Mouse (Mus musculus) kidney, embryonic 14.5 days (tissue): ENCODE results near the gene Hs3st1. TPM values are rescaled to one million over a fixed set of nuclear protein-coding genes. Genes with fewer than 3 reads are reported as not detected.
A peak's percentile ranks its signal among the peaks of the same experiment; 100 is the strongest.

ENCODE experiments used
- ATAC-seq: fragments of 200-750 bp; cut with Nextera tagmentation; 2 replicates; pipeline ENCODE4 v1.8.0; 2017; ENCODE audit warnings: moderate number of reproducible peaks, mild to moderate bottlenecking, moderate TSS enrichment, moderate library complexity; ENCODE audit not compliant: low FRiP score, low TSS enrichment
- H3K27ac ChIP-seq: fragments of 300-500 bp; sonication (generic); 2 replicates; pipeline ENCODE4 v1.5.1; 2014; ENCODE audit warnings: low read depth, mild to moderate bottlenecking, low read length, moderate library complexity, mixed read lengths
- H3K27me3 ChIP-seq: fragments of 300-500 bp; sonication (generic); 2 replicates; pipeline ENCODE4 v1.6.1; 2014; ENCODE audit warnings: mild to moderate bottlenecking, low read length; ENCODE audit not compliant: control insufficient read depth, insufficient read depth
- H3K36me3 ChIP-seq: fragments of 300-500 bp; sonication (generic); 2 replicates; pipeline ENCODE4 v1.6.1; 2014; ENCODE audit warnings: low read length, mixed read lengths; ENCODE audit not compliant: control insufficient read depth, insufficient read depth
- H3K4me1 ChIP-seq: fragments of 300-500 bp; sonication (generic); 2 replicates; pipeline ENCODE4 v1.6.1; 2014; ENCODE audit warnings: low read length, mixed read lengths; ENCODE audit not compliant: control insufficient read depth, insufficient read depth
- H3K4me2 ChIP-seq: fragments of 300-500 bp; sonication (generic); replicated peaks from 2 replicates; pipeline ENCODE4 v1.6.1; 2014; ENCODE audit warnings: low read depth, mild to moderate bottlenecking, low read length
- H3K4me3 ChIP-seq: fragments of 300-500 bp; sonication (generic); 2 replicates; pipeline ENCODE4 v1.5.1; 2014; ENCODE audit warnings: mild to moderate bottlenecking, low read length
- H3K9ac ChIP-seq: fragments of 300-500 bp; sonication (generic); 2 replicates; pipeline ENCODE4 v1.6.1; 2014; ENCODE audit warnings: low read depth, mild to moderate bottlenecking, low read length, moderate library complexity
- H3K9me3 ChIP-seq: fragments of 300-500 bp; sonication (generic); 2 replicates; pipeline ENCODE4 v1.6.1; 2016; ENCODE audit warnings: low read length; ENCODE audit not compliant: control insufficient read depth
- WGBS: fragments of 180-500 bp; shearing (Covaris S2); extraction: QIAGEN DNeasy Blood & Tissue Kit; methylation state at CpG from one replicate; pipeline ENCODE4 v1.1.7; 2014; 5-methylcytosine and 5-hydroxymethylcytosine counted together
- polyA plus RNA-seq: library from polyadenylated mRNA; unstranded; fragments of >200 nt; fragmentation: Nextera tagmentation; extraction: Ambion mirVana; gene quantifications from 2 replicates; pipeline ENCODE4 v1.2.1, GENCODE M21; 2014

Hs3st1 gene
- polyA plus RNA-seq, 1 experiment from 2014 or later, result 4.0 TPM

DNA sequence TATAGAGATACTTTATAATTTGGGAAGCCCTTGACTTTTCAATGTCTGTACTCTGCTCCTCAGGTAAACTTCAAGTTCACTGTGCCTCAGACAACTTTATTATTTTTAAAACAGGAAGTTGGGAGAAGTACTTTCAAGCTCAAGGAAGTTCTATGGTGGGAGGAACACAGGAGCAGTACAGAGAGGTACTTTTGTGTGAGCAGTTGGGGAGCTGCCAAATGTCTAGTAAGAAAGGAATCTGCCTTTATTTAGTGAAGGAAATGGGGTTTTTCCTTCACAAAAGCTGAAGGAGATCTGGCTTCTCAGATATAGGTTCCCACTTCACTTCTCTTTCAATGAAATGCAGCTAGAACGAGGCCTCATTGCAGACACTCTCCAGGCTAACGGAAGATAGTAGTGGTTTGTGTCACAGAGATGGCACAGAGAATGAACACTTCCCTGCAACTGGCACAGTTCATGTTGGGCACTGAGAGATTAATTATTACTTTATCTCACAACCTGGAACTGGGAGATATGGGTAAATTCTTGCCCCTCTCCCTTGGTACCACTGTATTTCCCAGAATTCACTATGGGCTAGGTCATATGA is 3.7 kb upstream of the Hs3st1 start:
- no peaks in the 10 kb centered on the region for H3K36me3 ChIP-seq
- no peak overlapping the region for H3K27ac ChIP-seq
- H3K4me1 ChIP-seq, result no peaks in the 10 kb centered on the region
- H3K4me2 ChIP-seq, result no peak overlapping the region
- no peak overlapping the region for H3K9ac ChIP-seq
- WGBS, result 84% methylated on average over 2 of the region's 2 CpGs
- no peaks in the 10 kb centered on the region for H3K27me3 ChIP-seq
- ATAC-seq, result no peak
- no peaks in the 10 kb centered on the region for H3K9me3 ChIP-seq
- H3K4me3 ChIP-seq, result no peak overlapping the region

DNA sequence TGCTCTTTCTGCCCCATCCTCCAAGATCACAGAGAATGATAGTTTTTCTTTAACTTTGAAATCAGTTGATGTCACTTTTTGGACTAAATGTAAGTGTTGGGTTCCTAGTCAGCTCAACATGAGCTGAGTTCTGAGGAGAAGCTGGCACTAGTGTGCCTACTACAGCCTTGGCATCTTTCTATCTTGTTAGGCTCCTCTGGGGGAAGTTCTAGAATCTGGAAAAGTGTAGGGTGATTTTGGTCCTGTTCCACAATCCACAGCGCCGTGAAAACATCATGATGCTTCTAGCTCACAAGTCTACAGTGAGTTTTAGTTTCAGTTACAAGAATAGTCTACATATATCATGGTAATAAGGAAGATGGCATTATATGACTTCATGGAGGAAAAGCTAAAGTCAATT is 18.4 kb downstream of the Hs3st1 start:
- no peak overlapping the region for H3K27ac ChIP-seq
- 91% methylated on average over 2 of the region's 2 CpGs for WGBS
- ATAC-seq, result no peak
- H3K9me3 ChIP-seq, result no peaks in the 10 kb centered on the region
- no peak overlapping the region for H3K4me2 ChIP-seq
- no peaks in the 10 kb centered on the region for H3K27me3 ChIP-seq
- H3K4me1 ChIP-seq, result no peaks in the 10 kb centered on the region
- H3K4me3 ChIP-seq, result no peak overlapping the region
- no peaks in the 10 kb centered on the region for H3K36me3 ChIP-seq
- H3K9ac ChIP-seq, result no peak overlapping the region

DNA sequence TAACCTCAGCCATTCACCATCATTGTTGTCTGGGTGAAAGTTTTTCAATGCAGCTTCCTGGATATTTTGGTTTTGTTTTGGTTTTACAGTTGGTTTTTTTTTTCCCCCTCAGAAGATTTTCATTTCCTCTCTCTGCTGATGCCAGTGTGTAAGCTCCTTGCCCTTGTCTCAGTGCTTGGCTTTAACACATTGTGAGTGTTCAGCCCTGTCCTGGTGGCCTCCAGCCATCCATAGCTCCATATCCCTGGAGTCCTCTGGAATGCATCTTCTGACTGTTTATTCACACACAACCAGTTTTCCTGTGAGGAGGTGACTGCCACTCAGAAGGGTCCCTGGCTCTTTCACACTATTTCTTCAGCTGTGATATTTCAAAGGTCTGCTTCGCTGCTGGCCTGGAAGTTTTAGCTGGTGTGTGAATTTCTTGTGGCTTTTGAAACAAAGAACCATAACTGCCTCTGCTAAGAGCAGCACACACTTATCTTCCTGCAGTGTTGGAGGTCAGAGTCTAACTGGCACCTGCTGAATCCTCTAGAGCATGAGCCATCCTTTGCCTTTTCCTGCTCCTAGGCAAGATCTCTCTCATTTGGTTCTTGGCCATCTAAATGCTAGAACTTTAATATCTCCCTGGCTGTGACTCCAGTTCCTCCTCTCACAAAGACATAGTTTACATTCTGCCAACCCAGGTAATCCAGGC is 21.4 kb downstream of the Hs3st1 start:
- Histone ChIP-seq H3K9me3 (no peaks in the 10 kb centered on the region), H3K27me3 (no peaks in the 10 kb centered on the region), H3K27ac (no peak overlapping the region), H3K9ac (no peak overlapping the region), H3K4me1 (no peaks in the 10 kb centered on the region), H3K4me2 (no peak overlapping the region), H3K36me3 (no peaks in the 10 kb centered on the region), H3K4me3 (no peak overlapping the region)
- 69% methylated on average over 1 of the region's 1 CpGs for WGBS
- ATAC-seq, result no peak

DNA sequence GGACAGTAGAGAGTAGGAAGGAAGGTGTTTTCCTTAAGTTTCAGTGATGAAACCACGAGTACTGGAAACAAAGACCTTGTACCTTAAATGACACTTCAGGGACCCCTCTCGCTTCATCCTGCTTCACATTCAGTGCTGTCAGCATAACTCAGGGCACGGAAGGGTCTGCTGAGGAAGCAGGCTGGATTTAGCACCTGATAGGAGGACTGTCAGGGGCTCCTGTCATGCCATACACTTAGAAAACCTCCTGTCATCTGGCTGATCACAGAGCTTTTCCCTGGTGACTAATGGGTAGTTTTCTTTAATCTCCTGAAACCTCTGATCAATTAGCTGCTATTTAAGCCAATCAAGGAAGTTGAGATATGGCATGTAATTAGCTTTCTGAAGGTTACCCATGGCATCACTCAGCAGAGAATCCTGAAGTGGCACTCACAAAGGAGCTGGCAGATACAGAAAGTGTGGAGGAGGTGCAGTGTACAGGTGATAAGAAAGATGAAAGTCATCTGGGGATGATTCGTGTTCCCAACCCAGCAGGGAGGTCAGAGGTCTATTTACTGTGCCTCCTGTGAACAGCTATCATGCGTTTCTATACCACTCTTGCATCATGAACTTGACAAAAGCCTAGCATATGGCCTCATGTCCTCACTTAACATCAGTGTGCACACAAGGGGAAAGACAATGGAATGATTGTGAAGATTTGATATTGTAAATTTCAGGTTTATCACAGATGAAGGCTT is 22.1 kb downstream of the Hs3st1 start:
- H3K9me3 ChIP-seq, result no peaks in the 10 kb centered on the region
- no peak overlapping the region for H3K9ac ChIP-seq
- no peak overlapping the region for H3K27ac ChIP-seq
- no peak for ATAC-seq
- no peaks in the 10 kb centered on the region for H3K4me1 ChIP-seq
- H3K27me3 ChIP-seq, result no peaks in the 10 kb centered on the region
- H3K4me2 ChIP-seq, result no peak overlapping the region
- 30% methylated on average over 5 of the region's 5 CpGs for WGBS
- no peaks in the 10 kb centered on the region for H3K36me3 ChIP-seq
- no peak overlapping the region for H3K4me3 ChIP-seq

DNA sequence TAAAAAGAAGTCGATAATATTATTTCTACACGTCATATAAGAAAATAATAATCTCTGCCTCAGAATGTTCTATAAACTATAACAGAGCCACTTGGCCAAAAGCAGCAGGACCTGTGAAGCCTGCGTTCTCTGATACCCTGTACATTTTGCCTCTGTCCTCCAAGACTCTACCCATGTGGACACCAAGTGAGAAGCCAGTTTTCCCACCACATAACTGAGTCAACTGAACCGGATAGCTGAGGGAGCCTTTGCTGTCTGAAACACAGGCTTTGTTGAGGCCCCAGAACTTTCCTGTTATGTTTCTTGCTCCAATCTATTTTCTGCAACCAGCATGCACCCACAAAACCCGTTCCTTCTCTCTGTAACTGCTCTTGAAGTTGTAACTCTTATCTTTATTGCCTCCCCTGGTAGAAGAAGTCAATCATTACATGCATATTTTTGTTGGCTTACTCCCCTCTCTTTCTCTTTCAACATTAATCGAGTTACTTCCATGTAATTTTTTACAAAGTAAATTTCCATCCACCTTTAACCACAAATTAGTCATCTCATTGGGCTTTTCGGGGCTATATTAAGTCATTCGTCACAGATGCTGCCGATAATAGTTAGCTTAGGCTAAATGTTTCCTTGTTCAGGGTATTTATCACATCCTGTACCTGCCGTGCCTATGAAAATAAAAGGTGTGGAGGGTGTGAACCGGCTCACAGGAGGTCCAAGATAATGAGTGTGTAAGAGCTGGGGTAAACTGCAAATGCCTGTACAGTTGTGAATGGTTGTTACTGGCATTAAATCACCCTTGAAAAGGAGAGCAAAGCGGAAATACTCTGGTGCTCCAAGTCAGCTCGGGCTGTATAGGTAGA is 39.4 kb downstream of the Hs3st1 start:
- no peaks in the 10 kb centered on the region for H3K4me1 ChIP-seq
- no peaks in the 10 kb centered on the region for H3K27me3 ChIP-seq
- H3K4me2 ChIP-seq, result 0 out of 2 replicates have a peak overlapping the region, but pooled peaks have one; percentile 5
- WGBS, result 52% methylated on average over 13 of the region's 13 CpGs
- no peak overlapping the region; the same call in 1 of the 2 replicates for H3K27ac ChIP-seq
- no peak overlapping the region for H3K9ac ChIP-seq
- ATAC-seq, result peak; percentile 62; the same call in 1 of the 2 replicates
- H3K36me3 ChIP-seq, result no peaks in the 10 kb centered on the region
- H3K9me3 ChIP-seq, result no peaks in the 10 kb centered on the region
- H3K4me3 ChIP-seq, result no peak overlapping the region

DNA sequence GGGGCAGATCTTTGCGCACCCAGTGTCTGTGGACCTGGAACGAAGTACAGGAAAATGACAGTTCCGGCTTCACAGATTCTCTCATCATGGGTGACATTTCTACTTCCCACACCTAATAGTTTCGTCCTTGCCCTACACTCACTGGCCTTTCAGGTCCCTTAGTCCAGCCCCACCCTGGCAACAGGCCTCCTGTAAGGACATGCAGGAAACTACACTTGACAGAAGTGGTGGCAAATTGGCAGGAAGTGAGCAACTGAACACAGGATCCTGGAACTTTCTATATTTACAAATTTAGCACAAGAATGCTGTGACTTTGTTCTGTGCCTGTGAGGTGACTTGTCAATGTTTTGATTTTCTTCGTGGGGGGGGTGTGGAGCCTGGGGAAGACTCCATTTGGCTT is 40.1 kb downstream of the Hs3st1 start:
- Histone ChIP-seq H3K4me1 (no peaks in the 10 kb centered on the region), H3K27me3 (no peaks in the 10 kb centered on the region), H3K27ac (no peak overlapping the region), H3K4me3 (no peak overlapping the region), H3K9me3 (no peaks in the 10 kb centered on the region), H3K4me2 (no peak overlapping the region), H3K9ac (no peak overlapping the region), H3K36me3 (no peaks in the 10 kb centered on the region)
- WGBS, result 78% methylated on average over 5 of the region's 5 CpGs
- no peak for ATAC-seq

DNA sequence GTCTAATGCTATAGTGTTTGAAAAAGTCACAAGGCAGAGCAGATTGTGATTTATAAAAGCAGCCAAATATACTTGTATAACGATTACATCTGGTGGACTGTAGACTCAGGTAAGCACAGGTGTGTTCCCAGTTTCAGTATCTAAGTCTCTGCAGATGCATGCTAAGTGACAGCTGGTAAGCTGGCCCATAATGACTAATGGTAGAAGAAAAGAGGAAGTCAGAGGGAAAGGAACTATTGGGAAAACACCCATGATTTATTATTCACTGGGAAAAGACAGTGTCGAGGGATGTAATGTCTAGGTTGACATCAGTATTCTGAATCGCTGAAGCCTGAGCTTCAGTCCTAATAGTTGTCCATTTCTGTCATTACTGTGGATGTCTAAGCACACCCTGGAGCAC is 49.7 kb downstream of the Hs3st1 start:
- WGBS, result 74% methylated on average over 3 of the region's 3 CpGs
- Histone ChIP-seq H3K36me3 (no peaks in the 10 kb centered on the region), H3K4me1 (no peaks in the 10 kb centered on the region), H3K9ac (no peak overlapping the region), H3K27ac (no peak overlapping the region), H3K4me2 (no peak overlapping the region), H3K4me3 (no peak overlapping the region), H3K27me3 (no peaks in the 10 kb centered on the region), H3K9me3 (no peaks in the 10 kb centered on the region)
- ATAC-seq, result no peak

DNA sequence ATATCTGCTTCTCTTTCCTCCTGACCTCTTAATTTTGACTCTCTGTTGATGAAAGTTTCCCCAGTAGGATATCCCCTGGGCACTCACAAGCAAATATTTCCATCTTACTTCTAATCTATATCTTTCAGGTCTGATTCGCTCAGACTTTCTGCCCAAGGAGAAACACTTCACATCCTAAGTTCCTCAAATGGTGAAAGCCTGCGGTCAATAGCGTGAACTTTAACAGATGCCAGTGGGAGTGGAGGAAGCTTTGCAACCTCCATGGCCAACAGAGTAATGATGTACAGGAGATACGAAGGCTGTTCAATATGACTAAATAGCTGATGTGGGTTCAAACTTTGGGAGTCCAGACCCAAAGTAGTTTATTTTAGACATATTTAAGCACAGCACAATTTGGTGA is 94.4 kb downstream of the Hs3st1 start:
- Histone ChIP-seq H3K27ac (no peak overlapping the region), H3K9ac (no peak overlapping the region), H3K4me2 (no peak overlapping the region), H3K4me3 (no peak overlapping the region), H3K36me3 (no peaks in the 10 kb centered on the region), H3K27me3 (no peaks in the 10 kb centered on the region), H3K9me3 (no peaks in the 10 kb centered on the region), H3K4me1 (no peaks in the 10 kb centered on the region)
- WGBS, result 93% methylated on average over 4 of the region's 4 CpGs
- ATAC-seq, result no peak
